Mouse (Mus musculus) C2C12 (cell line): ENCODE measurements around the gene Gm10718.
"Not testable (repeated sequence)": the region's sequence is repeated elsewhere in the genome, so short reads cannot be mapped to it uniquely, and the experiment has no call there.

Experiments
- CTCF ChIP-seq: IDR thresholded peaks from one replicate; pipeline ENCODE4 v1.5.1; 2011; ENCODE audit not compliant: control insufficient read depth, insufficient read depth, insufficient read length
- MAX ChIP-seq: IDR thresholded peaks from one replicate; pipeline ENCODE4 v1.6.1; 2011; ENCODE audit warnings: mild to moderate bottlenecking, control low read depth
- MYOD1 ChIP-seq: IDR thresholded peaks from one replicate; pipeline ENCODE4 v1.6.1; 2011; ENCODE audit warnings: low read depth; ENCODE audit not compliant: control insufficient read depth, insufficient read length
- USF1 ChIP-seq: IDR thresholded peaks from one replicate; pipeline ENCODE4 v1.6.1; 2011; ENCODE audit warnings: low read depth, mild to moderate bottlenecking, control low read depth, moderate library complexity

DNA sequence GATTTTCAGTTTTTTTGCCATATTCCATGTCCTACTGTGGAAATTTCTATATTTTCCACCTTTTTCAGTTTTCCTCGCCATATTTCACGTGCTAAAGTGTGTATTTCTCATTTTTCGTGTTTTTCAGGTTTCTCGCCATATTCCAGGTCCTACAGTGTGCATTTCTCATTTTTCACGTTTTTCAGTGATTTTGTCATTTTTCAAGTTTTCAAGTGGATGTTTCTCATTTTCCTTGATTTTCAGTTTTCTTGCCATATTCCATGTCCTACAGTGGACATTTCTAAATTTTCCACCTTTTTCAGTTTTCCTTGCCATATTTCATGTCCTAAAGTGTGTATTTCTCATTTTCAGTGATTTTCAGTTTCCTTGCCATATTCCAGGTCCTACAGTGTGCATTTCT lies 2.8 kb downstream of the Gm10718 start:
- TF ChIP-seq CTCF, MYOD1, MAX, USF1: not testable (repeated sequence)
